Mouse (Mus musculus) hindbrain, embryonic 11.5 days (tissue): ENCODE results near the gene Clec4g. TPM values are rescaled to one million over a fixed set of nuclear protein-coding genes. Genes with fewer than 3 reads are reported as not detected.

Experiments used
- ATAC-seq: fragments of 200-750 bp; cut with Nextera tagmentation; 2 replicates; pipeline ENCODE4 v1.8.0; 2017; ENCODE audit warnings: mild to moderate bottlenecking, moderate TSS enrichment, moderate library complexity; ENCODE audit not compliant: low FRiP score
- DNase-seq: peaks from one replicate; pipeline ENCODE4 v3.0.0-alpha.2; 2015; ENCODE audit warnings: low spot score
- H3K27ac ChIP-seq: fragments of 300-500 bp; sonication (generic); 2 replicates; pipeline ENCODE4 v1.5.1; 2014; ENCODE audit warnings: mild to moderate bottlenecking, low read depth, low read length
- H3K27me3 ChIP-seq: fragments of 300-500 bp; sonication (generic); 2 replicates; pipeline ENCODE4 v1.6.1; 2014; ENCODE audit warnings: mild to moderate bottlenecking, low read length, moderate library complexity, mixed read lengths; ENCODE audit not compliant: control insufficient read depth, insufficient read depth
- H3K36me3 ChIP-seq: fragments of 300-500 bp; sonication (generic); 2 replicates; pipeline ENCODE4 v1.6.1; 2014; ENCODE audit warnings: mild to moderate bottlenecking, low read length, moderate library complexity, mixed read lengths; ENCODE audit not compliant: control insufficient read depth, insufficient read depth
- H3K4me1 ChIP-seq: fragments of 300-500 bp; sonication (generic); replicated peaks from 2 replicates; pipeline ENCODE4 v1.6.1; 2014; ENCODE audit warnings: low read length, mixed read lengths; ENCODE audit not compliant: control insufficient read depth, insufficient read depth
- H3K4me2 ChIP-seq: fragments of 300-500 bp; sonication (generic); replicated peaks from 2 replicates; pipeline ENCODE4 v1.6.1; 2014; ENCODE audit warnings: mild to moderate bottlenecking, low read depth, low read length
- H3K4me3 ChIP-seq: fragments of 300-500 bp; sonication (generic); 2 replicates; pipeline ENCODE4 v1.5.1; 2014; ENCODE audit warnings: low read depth, low read length
- H3K9ac ChIP-seq: fragments of 300-500 bp; sonication (generic); 2 replicates; pipeline ENCODE4 v1.6.1; 2014; ENCODE audit warnings: low read depth, low read length
- H3K9me3 ChIP-seq: fragments of 300-500 bp; sonication (generic); 2 replicates; pipeline ENCODE4 v1.6.1; 2016; ENCODE audit warnings: low read length; ENCODE audit not compliant: control insufficient read depth
- WGBS: fragments of 180-500 bp; shearing (Covaris S2); extraction: QIAGEN DNeasy Blood & Tissue Kit; methylation state at CpG from one replicate; pipeline ENCODE4 v1.1.7; 2014; 5-methylcytosine and 5-hydroxymethylcytosine counted together
- polyA plus RNA-seq: library from polyadenylated mRNA; unstranded; fragments of >200 nt; fragmentation: Nextera tagmentation; extraction: Ambion mirVana; gene quantifications from 2 replicates; pipeline ENCODE4 v1.2.1, GENCODE M21; 2014

The Clec4g gene
- polyA plus RNA-seq, 1 experiment from 2014 or later = not detected

GRCm38 (mm10) chr8:3676131-3676992 lies 44.1 kb downstream of the Clec4g start, which contains the start of gene Trappc5:
Gene Trappc5, plus strand, starts transcription at chr8:3676299.
- Histone ChIP-seq H3K9me3 (no peaks in the 10 kb centered on the region), H3K4me2 (peak within 1 kb of the TSS; percentile 84), H3K36me3 (0 out of 2 replicates have a peak, but pooled peaks cover 6% of the 10 kb centered on the region), H3K27ac (peak within 1 kb of the TSS; percentile 84), H3K4me1 (no peaks in the 10 kb centered on the region), H3K4me3 (peak within 1 kb of the TSS; percentile 88), H3K9ac (peak within 1 kb of the TSS; percentile 85), H3K27me3 (no peaks in the 10 kb centered on the region)
- WGBS = 2% methylated on average over 61 of the region's 61 CpGs
- peak; percentile 96 for DNase-seq
- ATAC-seq = peak; percentile 86

GRCm38 (mm10) chr8:3674671-3675070 lies 45.8 kb downstream of the Clec4g start:
- H3K36me3 ChIP-seq = 0 out of 2 replicates have a peak, but pooled peaks cover 4% of the 10 kb centered on the region
- H3K27ac ChIP-seq = no peak overlapping the region
- H3K4me2 ChIP-seq = no peak overlapping the region
- WGBS = 59% methylated on average over 3 of the region's 3 CpGs
- DNase-seq = no peak
- no peaks in the 10 kb centered on the region for H3K9me3 ChIP-seq
- ATAC-seq = no peak
- H3K4me1 ChIP-seq = no peaks in the 10 kb centered on the region
- no peaks in the 10 kb centered on the region for H3K27me3 ChIP-seq
- no peak overlapping the region for H3K4me3 ChIP-seq
- no peak overlapping the region for H3K9ac ChIP-seq

GRCm38 (mm10) chr8:3671980-3672491 lies 48.4 kb downstream of the Clec4g start, which contains the start of gene Fcor:
Gene Fcor, minus strand, starts transcription at chr8:3672362.
- peak within 1 kb of the TSS; percentile 74 for H3K9ac ChIP-seq
- DNase-seq (peak; percentile 89), ATAC-seq (peak; percentile 86)
- H3K27me3 ChIP-seq = no peaks in the 10 kb centered on the region
- peak within 1 kb of the TSS; percentile 27 for H3K27ac ChIP-seq
- H3K9me3 ChIP-seq = no peaks in the 10 kb centered on the region
- peak within 1 kb of the TSS; percentile 74 for H3K4me2 ChIP-seq
- H3K4me3 ChIP-seq = peak within 1 kb of the TSS; percentile 46
- under 1% methylated on average over 23 of the region's 23 CpGs for WGBS
- no peaks in the 10 kb centered on the region for H3K36me3 ChIP-seq
- H3K4me1 ChIP-seq = no peaks in the 10 kb centered on the region

GRCm38 (mm10) chr8:3670388-3670787 lies 50.1 kb downstream of the Clec4g start:
- Histone ChIP-seq H3K4me3 (no peak overlapping the region), H3K9me3 (no peaks in the 10 kb centered on the region), H3K4me1 (no peaks in the 10 kb centered on the region), H3K36me3 (no peaks in the 10 kb centered on the region), H3K27me3 (no peaks in the 10 kb centered on the region), H3K9ac (no peak overlapping the region), H3K4me2 (no peak overlapping the region), H3K27ac (no peak overlapping the region)
- DNase-seq (no peak), ATAC-seq (no peak)
- 84% methylated on average over 2 of the region's 2 CpGs for WGBS

- Histone ChIP-seq H3K36me3 (no peaks in the 10 kb centered on the region), H3K9ac (no peak within 1 kb of the TSS), H3K4me3 (no peak within 1 kb of the TSS), H3K27me3 (no peaks in the 10 kb centered on the region), H3K27ac (no peak within 1 kb of the TSS), H3K4me1 (no peaks in the 10 kb centered on the region), H3K9me3 (no peaks in the 10 kb centered on the region), H3K4me2 (no peak within 1 kb of the TSS)
- DNase-seq (no peak), ATAC-seq (no peak)
- 78% methylated on average over 6 of the region's 6 CpGs for WGBS
Observed at GRCm38 (mm10) chr8:3665507-3665906, 54.9 kb downstream of the Clec4g start, which contains the start of gene Mcemp1. Gene Mcemp1, plus strand, starts transcription at chr8:3665754.

- DNase-seq (no peak), ATAC-seq (no peak)
- Histone ChIP-seq H3K4me2 (no peak overlapping the region), H3K36me3 (no peaks in the 10 kb centered on the region), H3K27ac (no peak overlapping the region), H3K27me3 (no peaks in the 10 kb centered on the region), H3K4me3 (no peak overlapping the region), H3K9ac (no peak overlapping the region), H3K4me1 (no peaks in the 10 kb centered on the region), H3K9me3 (no peaks in the 10 kb centered on the region)
- WGBS = 59% methylated on average over 5 of the region's 5 CpGs
Observed at GRCm38 (mm10) chr8:3664405-3664804, 56.0 kb downstream of the Clec4g start.

- H3K4me2 ChIP-seq = no peak overlapping the region
- H3K4me3 ChIP-seq = no peak overlapping the region
- no peaks in the 10 kb centered on the region for H3K27me3 ChIP-seq
- no peak overlapping the region for H3K9ac ChIP-seq
- H3K4me1 ChIP-seq = no peaks in the 10 kb centered on the region
- no peaks in the 10 kb centered on the region for H3K9me3 ChIP-seq
- no peak for ATAC-seq
- 86% methylated on average over 8 of the region's 8 CpGs for WGBS
- no peak overlapping the region for H3K27ac ChIP-seq
- DNase-seq = no peak
- no peaks in the 10 kb centered on the region for H3K36me3 ChIP-seq
Observed at GRCm38 (mm10) chr8:3660889-3661288, 59.6 kb downstream of the Clec4g start.
